Mouse (Mus musculus) spleen, postnatal 10 days (tissue): ENCODE measurements around the gene Letmd1.
"Not testable (repeated sequence)": the region's sequence is repeated elsewhere in the genome, so short reads cannot be mapped to it uniquely, and the experiment has no call there.

Source experiments
- DNase-seq, 2 experiments: peaks; one replicate each; pipeline ENCODE4 v3.0.0; 2021 to 2022; ENCODE audit warnings: low spot score in 2 of 2

Gene Letmd1

GRCm38 (mm10) chr15:100499506-100499905, 30.7 kb downstream of the Letmd1 start:
- not testable (repeated sequence) for DNase-seq

- no peak for DNase-seq
Observed at GRCm38 (mm10) chr15:100508454-100509167, 39.8 kb downstream of the Letmd1 start.

GRCm38 (mm10) chr15:100510072-100510471, 41.2 kb downstream of the Letmd1 start:
- no peak for DNase-seq

- no peak for DNase-seq
Observed at GRCm38 (mm10) chr15:100513387-100513786, 44.6 kb downstream of the Letmd1 start.

- DNase-seq: no peak
Observed at GRCm38 (mm10) chr15:100515121-100515520, 46.3 kb downstream of the Letmd1 start.

- DNase-seq: no peak
Observed at GRCm38 (mm10) chr15:100520306-100520705, 51.5 kb downstream of the Letmd1 start.

GRCm38 (mm10) chr15:100525405-100525804, 56.6 kb downstream of the Letmd1 start:
- DNase-seq: no peak

GRCm38 (mm10) chr15:100527900-100528299, 59.1 kb downstream of the Letmd1 start:
- no peak for DNase-seq
